Mouse (Mus musculus): ENCODE data around the gene Fam53b. TPM values are rescaled to one million over a fixed set of nuclear protein-coding genes. Genes with fewer than 3 reads are reported as not detected.

Fam53b gene
- total RNA-seq, 1 experiment = 8.6 TPM

- Histone ChIP-seq H3K4me3 (ENCODE audit: insufficient read depth in 1 of 2, low read depth in 1 of 2, low read length in 2 of 2, poor library complexity in 1 of 2, severe bottlenecking in 1 of 2) (no peak overlapping the region), H3K9me3 (ENCODE audit: control insufficient read depth, insufficient read depth, low read depth, low read length) (no peaks in the 10 kb centered on the region), H3K4me1 (ENCODE audit: control insufficient read depth in 2 of 2, insufficient read depth in 2 of 2, low read length in 2 of 2, poor library complexity in 1 of 2) (peaks cover 12 to 35% of the 10 kb centered on the region in 2 experiments), H3K27ac (ENCODE audit: insufficient read depth, low read depth, low read length, poor library complexity, severe bottlenecking) (no peak overlapping the region; the same call in 1 of the 2 replicates), H3K36me3 (ENCODE audit: control insufficient read depth, insufficient read depth, low read length, poor library complexity, severe bottlenecking) (0 out of 2 replicates have a peak, but pooled peaks cover 2% of the 10 kb centered on the region), H3K9ac (ENCODE audit: insufficient read depth, low read depth, low read length, poor library complexity, severe bottlenecking) (peak overlapping the region; percentile 36; the same call in 1 of the 2 replicates)
- in situ Hi-C loops (cut with MboI; ENCODE audit: low sequenced_read_pairs in 2 of 2, unreplicated experiment in 2 of 2) = no loop called here
- no peak for TF ChIP-seq MAFK (IDR thresholded peaks at IDR 0.05; ENCODE audit: insufficient read depth, low read depth, low read length)
- no peak for TF ChIP-seq ZC3H11A (IDR thresholded peaks at IDR 0.05; ENCODE audit: borderline replicate concordance, low read depth, low read length)
- no peak for TF ChIP-seq ZNF384 (IDR thresholded peaks at IDR 0.05; ENCODE audit: low read depth, low read length)
- no peak for DNase-seq (ENCODE audit: low read depth, low spot score)
Observed at GRCm38 (mm10) chr7:132806926-132807857, 6.5 kb downstream of the Fam53b start.

GRCm38 (mm10) chr7:132806286-132806685, 7.4 kb downstream of the Fam53b start:
- no peak overlapping the region for H3K27ac ChIP-seq (ENCODE audit: insufficient read depth, low read depth, low read length, poor library complexity, severe bottlenecking)
- TF ChIP-seq ZNF384 (IDR thresholded peaks at IDR 0.05; ENCODE audit: low read depth, low read length) (no peak), ZC3H11A (IDR thresholded peaks at IDR 0.05; ENCODE audit: borderline replicate concordance, low read depth, low read length) (no peak), CHD2 (IDR thresholded peaks at IDR 0.05; ENCODE audit: low read depth, low read length) (no peak), HCFC1 (IDR thresholded peaks at IDR 0.05; ENCODE audit: borderline replicate concordance, insufficient read depth, low read length) (no peak), MAFK (IDR thresholded peaks at IDR 0.05; ENCODE audit: insufficient read depth, low read depth, low read length) (no peak)
- H3K4me3 ChIP-seq (ENCODE audit: insufficient read depth in 1 of 2, low read depth in 1 of 2, low read length in 2 of 2, poor library complexity in 1 of 2, severe bottlenecking in 1 of 2) = no peak overlapping the region
- 0 out of 2 replicates have a peak, but pooled peaks cover 2% of the 10 kb centered on the region for H3K36me3 ChIP-seq (ENCODE audit: control insufficient read depth, insufficient read depth, low read length, poor library complexity, severe bottlenecking)
- no peaks in the 10 kb centered on the region for H3K9me3 ChIP-seq (ENCODE audit: control insufficient read depth, insufficient read depth, low read depth, low read length)
- peak overlapping the region; percentile 4; the same call in 1 of the 2 replicates for H3K9ac ChIP-seq (ENCODE audit: insufficient read depth, low read depth, low read length, poor library complexity, severe bottlenecking)
- in situ Hi-C loops (cut with MboI; ENCODE audit: low sequenced_read_pairs in 2 of 2, unreplicated experiment in 2 of 2) = no loop called here
- no peak for DNase-seq (ENCODE audit: low read depth, low spot score)
- peaks cover 14 to 39% of the 10 kb centered on the region in 2 experiments for H3K4me1 ChIP-seq (ENCODE audit: control insufficient read depth in 2 of 2, insufficient read depth in 2 of 2, low read length in 2 of 2, poor library complexity in 1 of 2)

- TF ChIP-seq HCFC1 (IDR thresholded peaks at IDR 0.05; ENCODE audit: borderline replicate concordance, insufficient read depth, low read length) (no peak), ZC3H11A (IDR thresholded peaks at IDR 0.05; ENCODE audit: borderline replicate concordance, low read depth, low read length) (no peak), CHD2 (IDR thresholded peaks at IDR 0.05; ENCODE audit: low read depth, low read length) (no peak), MAFK (IDR thresholded peaks at IDR 0.05; ENCODE audit: insufficient read depth, low read depth, low read length) (no peak), ZNF384 (IDR thresholded peaks at IDR 0.05; ENCODE audit: low read depth, low read length) (no peak)
- 0 out of 2 replicates have a peak, but pooled peaks cover 2% of the 10 kb centered on the region for H3K36me3 ChIP-seq (ENCODE audit: control insufficient read depth, insufficient read depth, low read length, poor library complexity, severe bottlenecking)
- no peak for DNase-seq (ENCODE audit: low read depth, low spot score)
- in situ Hi-C loops (cut with MboI; ENCODE audit: low sequenced_read_pairs in 2 of 2, unreplicated experiment in 2 of 2) = no loop called here
- no peak overlapping the region for H3K27ac ChIP-seq (ENCODE audit: insufficient read depth, low read depth, low read length, poor library complexity, severe bottlenecking)
- no peak overlapping the region for H3K4me3 ChIP-seq (ENCODE audit: insufficient read depth in 1 of 2, low read depth in 1 of 2, low read length in 2 of 2, poor library complexity in 1 of 2, severe bottlenecking in 1 of 2)
- H3K9ac ChIP-seq (ENCODE audit: insufficient read depth, low read depth, low read length, poor library complexity, severe bottlenecking) = no peak overlapping the region
- H3K9me3 ChIP-seq (ENCODE audit: control insufficient read depth, insufficient read depth, low read depth, low read length) = no peaks in the 10 kb centered on the region
- peaks cover 14 to 45% of the 10 kb centered on the region in 2 experiments for H3K4me1 ChIP-seq (ENCODE audit: control insufficient read depth in 2 of 2, insufficient read depth in 2 of 2, low read length in 2 of 2, poor library complexity in 1 of 2)
Observed at GRCm38 (mm10) chr7:132804951-132805350, 8.7 kb downstream of the Fam53b start.

- Histone ChIP-seq H3K9me3 (ENCODE audit: control insufficient read depth, insufficient read depth, low read depth, low read length) (no peaks in the 10 kb centered on the region), H3K9ac (ENCODE audit: insufficient read depth, low read depth, low read length, poor library complexity, severe bottlenecking) (no peak overlapping the region), H3K36me3 (ENCODE audit: control insufficient read depth, insufficient read depth, low read length, poor library complexity, severe bottlenecking) (0 out of 2 replicates have a peak, but pooled peaks cover 2% of the 10 kb centered on the region), H3K27ac (ENCODE audit: insufficient read depth, low read depth, low read length, poor library complexity, severe bottlenecking) (no peak overlapping the region), H3K4me3 (ENCODE audit: insufficient read depth in 1 of 2, low read depth in 1 of 2, low read length in 2 of 2, poor library complexity in 1 of 2, severe bottlenecking in 1 of 2) (no peak overlapping the region), H3K4me1 (ENCODE audit: control insufficient read depth in 2 of 2, insufficient read depth in 2 of 2, low read length in 2 of 2, poor library complexity in 1 of 2) (peaks cover 9 to 42% of the 10 kb centered on the region in 2 experiments)
- DNase-seq (ENCODE audit: low read depth, low spot score) = no peak
- no peak for TF ChIP-seq ZC3H11A (IDR thresholded peaks at IDR 0.05; ENCODE audit: borderline replicate concordance, low read depth, low read length)
- in situ Hi-C loops (cut with MboI; ENCODE audit: low sequenced_read_pairs in 2 of 2, unreplicated experiment in 2 of 2) = no loop called here
Observed at GRCm38 (mm10) chr7:132804461-132804860, 9.2 kb downstream of the Fam53b start.
